Mouse (Mus musculus) ES-E14 (cell line): ENCODE measurements around the gene Zmpste24.
"Not testable (repeated sequence)": the region's sequence is repeated elsewhere in the genome, so short reads cannot be mapped to it uniquely, and the experiment has no call there.

Source experiments
- CHD2 ChIP-seq: IDR thresholded peaks from 2 replicates; pipeline ENCODE4 v1.6.1; 2014; ENCODE audit warnings: mild to moderate bottlenecking, low read depth, low read length, inconsistent platforms
- HCFC1 ChIP-seq: IDR thresholded peaks from 2 replicates; pipeline ENCODE4 v1.6.1; 2012; ENCODE audit warnings: low read length, inconsistent platforms, borderline replicate concordance; ENCODE audit not compliant: insufficient read depth
- MAFK ChIP-seq: IDR thresholded peaks from 2 replicates; pipeline ENCODE4 v1.6.1; 2014; ENCODE audit warnings: mild to moderate bottlenecking, low read depth, low read length, inconsistent platforms; ENCODE audit not compliant: insufficient read depth
- ZNF384 ChIP-seq: IDR thresholded peaks from 2 replicates; pipeline ENCODE4 v1.6.1; 2012; ENCODE audit warnings: low read depth, low read length, inconsistent platforms

- not testable (repeated sequence) for TF ChIP-seq HCFC1, ZNF384, CHD2, MAFK
Measured at GRCm38 (mm10) chr4:121059218-121059617, 38.8 kb downstream of the Zmpste24 start.
